Mouse (Mus musculus): ENCODE data around the gene Ttll3.

Ttll3 gene

GRCm38 (mm10) chr6:113388960-113389359 lies at the start of gene Ttll3:
Ttll3 (plus strand) TSS chr6:113389260.
- no peak for DNase-seq (ENCODE audit: low read depth, low spot score)

GRCm38 (mm10) chr6:113341574-113341973 lies 47.5 kb upstream of the Ttll3 start:
- DNase-seq (ENCODE audit: low read depth, low spot score): no peak

- DNase-seq (ENCODE audit: low read depth, low spot score): no peak
These were observed 46.8 kb upstream of the Ttll3 start for GRCm38 (mm10) chr6:113342297-113342696.

- DNase-seq (ENCODE audit: low read depth, low spot score): no peak
These were observed 45.6 kb upstream of the Ttll3 start, which contains the start of gene Camk1 for GRCm38 (mm10) chr6:113343177-113344092. Camk1 (minus strand) TSS chr6:113343984.

- DNase-seq (ENCODE audit: low read depth, low spot score): no peak
These were observed 44.7 kb upstream of the Ttll3 start for GRCm38 (mm10) chr6:113344321-113344720.

GRCm38 (mm10) chr6:113346897-113347296 lies 42.2 kb upstream of the Ttll3 start:
- no peak for DNase-seq (ENCODE audit: low read depth, low spot score)

- DNase-seq (ENCODE audit: low read depth, low spot score): no peak
These were observed 38.5 kb upstream of the Ttll3 start for GRCm38 (mm10) chr6:113350538-113350937.

- no peak for DNase-seq (ENCODE audit: low read depth, low spot score)
These were observed 37.9 kb upstream of the Ttll3 start for GRCm38 (mm10) chr6:113351161-113351560.

GRCm38 (mm10) chr6:113351653-113352052 lies 37.4 kb upstream of the Ttll3 start:
- no peak for DNase-seq (ENCODE audit: low read depth, low spot score)

- DNase-seq (ENCODE audit: low read depth, low spot score): no peak
These were observed 36.2 kb upstream of the Ttll3 start for GRCm38 (mm10) chr6:113352820-113353219.

GRCm38 (mm10) chr6:113353696-113354095 lies 35.4 kb upstream of the Ttll3 start:
- DNase-seq (ENCODE audit: low read depth, low spot score): no peak

- DNase-seq (ENCODE audit: low read depth, low spot score): no peak
These were observed 27.6 kb upstream of the Ttll3 start for GRCm38 (mm10) chr6:113361476-113361875.

- no peak for DNase-seq (ENCODE audit: low read depth, low spot score)
These were observed 26.8 kb upstream of the Ttll3 start for GRCm38 (mm10) chr6:113362241-113362640.

- no peak for DNase-seq (ENCODE audit: low read depth, low spot score)
These were observed 24.4 kb upstream of the Ttll3 start for GRCm38 (mm10) chr6:113364518-113365135.

GRCm38 (mm10) chr6:113366639-113367038 lies 22.4 kb upstream of the Ttll3 start:
- DNase-seq (ENCODE audit: low read depth, low spot score): no peak

GRCm38 (mm10) chr6:113367574-113367973 lies 21.5 kb upstream of the Ttll3 start:
- no peak for DNase-seq (ENCODE audit: low read depth, low spot score)

- no peak for DNase-seq (ENCODE audit: low read depth, low spot score)
These were observed 20.9 kb upstream of the Ttll3 start for GRCm38 (mm10) chr6:113368124-113368523.

GRCm38 (mm10) chr6:113368577-113368976 lies 20.5 kb upstream of the Ttll3 start:
- DNase-seq (ENCODE audit: low read depth, low spot score): no peak

- DNase-seq (ENCODE audit: low read depth, low spot score): no peak
These were observed 18.7 kb upstream of the Ttll3 start for GRCm38 (mm10) chr6:113370194-113370929.

GRCm38 (mm10) chr6:113373491-113373890 lies 15.6 kb upstream of the Ttll3 start:
- no peak for DNase-seq (ENCODE audit: low read depth, low spot score)

- no peak for DNase-seq (ENCODE audit: low read depth, low spot score)
These were observed 11.9 kb upstream of the Ttll3 start for GRCm38 (mm10) chr6:113377172-113377495.

Measured in brain, embryonic 18.5 days (tissue).